Mouse (Mus musculus): ENCODE data around the gene Rnf123.

- no peak for TF ChIP-seq CTCF (IDR thresholded peaks at IDR 0.05; ENCODE audit: borderline replicate concordance, insufficient read depth, low read length)
- TF ChIP-seq POLR2A (IDR thresholded peaks at IDR 0.05; ENCODE audit: low read depth, low read length): no peak
Measured at GRCm38 (mm10) chr9:108027867-108028266, 55.3 kb downstream of the Rnf123 start.

Data from embryonic fibroblast, embryonic 13.5 days (primary cell).